Mouse (Mus musculus) lung, embryonic 16.5 days (tissue): Measurements from ENCODE around the gene Satb2. TPM values are rescaled to one million over a fixed set of nuclear protein-coding genes. Genes with fewer than 3 reads are reported as not detected.
A peak's percentile ranks its signal among the peaks of the same experiment; 100 is the strongest.

Experiments
- ATAC-seq: fragments of 200-750 bp; cut with Nextera tagmentation; 2 replicates; pipeline ENCODE4 v1.8.0; 2017; ENCODE audit warnings: low read depth, mild to moderate bottlenecking, moderate library complexity
- H3K27ac ChIP-seq: fragments of 300-500 bp; sonication (generic); 2 replicates; pipeline ENCODE4 v1.5.1; 2014; ENCODE audit warnings: mild to moderate bottlenecking, control low read depth, low read length
- H3K27me3 ChIP-seq: fragments of 300-500 bp; sonication (generic); 2 replicates; pipeline ENCODE4 v1.6.1; 2014; ENCODE audit warnings: low read depth, low read length, mixed read lengths; ENCODE audit not compliant: control insufficient read depth, insufficient read depth
- H3K36me3 ChIP-seq: fragments of 300-500 bp; sonication (generic); 2 replicates; pipeline ENCODE4 v1.6.1; 2014; ENCODE audit warnings: low read length; ENCODE audit not compliant: control insufficient read depth, insufficient read depth
- H3K4me1 ChIP-seq: fragments of 300-500 bp; sonication (generic); replicated peaks from 2 replicates; pipeline ENCODE4 v1.6.1; 2014; ENCODE audit warnings: low read length, mixed read lengths; ENCODE audit not compliant: control insufficient read depth, insufficient read depth
- H3K4me2 ChIP-seq: fragments of 300-500 bp; sonication (generic); 2 replicates; pipeline ENCODE4 v1.6.1; 2014; ENCODE audit warnings: low read depth, low read length, control low read depth
- H3K4me3 ChIP-seq: fragments of 300-500 bp; sonication (generic); 2 replicates; pipeline ENCODE4 v1.5.1; 2014; ENCODE audit warnings: mild to moderate bottlenecking, low read length, control low read depth
- H3K9ac ChIP-seq: fragments of 300-500 bp; sonication (generic); 2 replicates; pipeline ENCODE4 v1.6.1; 2014; ENCODE audit warnings: low read length, control low read depth
- H3K9me3 ChIP-seq: fragments of 300-500 bp; sonication (generic); 2 replicates; pipeline ENCODE4 v1.6.1; 2016; ENCODE audit warnings: low read length; ENCODE audit not compliant: control insufficient read depth
- WGBS: fragments of 180-500 bp; shearing (Covaris S2); extraction: QIAGEN DNeasy Blood & Tissue Kit; methylation state at CpG from one replicate; pipeline ENCODE4 v1.1.7; 2014; 5-methylcytosine and 5-hydroxymethylcytosine counted together
- polyA plus RNA-seq: library from polyadenylated mRNA; unstranded; fragments of >200 nt; fragmentation: Nextera tagmentation; extraction: Ambion mirVana; gene quantifications from 2 replicates; pipeline ENCODE4 v1.2.1, GENCODE M21; 2015

Gene Satb2
- polyA plus RNA-seq, 1 experiment from 2014 or later = 0.54 TPM

DNA sequence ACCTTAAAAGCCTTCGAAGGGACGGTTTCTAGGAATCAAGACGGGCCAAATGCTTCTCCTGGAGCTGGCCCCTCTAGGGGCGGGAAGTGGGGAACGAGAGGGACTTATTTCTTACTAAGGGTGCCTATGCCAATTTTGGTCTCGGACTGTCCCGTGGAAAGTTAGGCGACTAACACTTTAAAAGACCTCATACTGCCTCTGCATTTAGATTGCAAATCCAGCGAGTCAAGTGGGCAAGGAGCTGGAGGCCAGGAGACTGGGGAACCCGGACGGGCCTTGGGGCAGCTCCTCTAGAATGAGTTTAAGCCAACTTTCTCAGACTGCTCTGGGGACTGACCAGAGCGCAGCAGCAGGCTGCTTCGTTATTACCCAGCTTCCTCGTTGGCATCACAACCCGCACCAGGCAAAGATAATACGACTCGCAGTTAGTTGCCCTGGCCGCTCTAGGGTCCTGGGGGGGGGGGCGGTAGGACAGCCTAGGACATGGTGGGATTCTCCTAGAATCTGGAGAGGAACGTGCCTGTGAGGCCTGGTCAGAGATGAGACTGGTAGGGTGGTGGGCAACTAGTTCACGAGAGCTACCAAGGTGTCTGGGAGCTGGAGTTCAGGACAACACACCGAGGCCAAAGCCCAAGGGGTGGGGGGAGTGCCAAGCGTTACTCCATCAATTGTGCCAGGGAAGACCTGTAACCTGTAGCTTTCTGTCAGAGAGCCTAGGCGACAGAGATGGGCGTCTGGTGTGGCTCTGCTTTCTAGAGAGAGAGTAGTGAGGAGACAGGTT lies 2.2 kb downstream of the Satb2 start:
- ATAC-seq = no peak
- Histone ChIP-seq H3K27me3 (peaks cover 57% of the 10 kb centered on the region), H3K4me1 (peaks cover 15% of the 10 kb centered on the region), H3K27ac (no peak overlapping the region), H3K9me3 (no peaks in the 10 kb centered on the region), H3K9ac (no peak overlapping the region), H3K36me3 (no peaks in the 10 kb centered on the region), H3K4me3 (peak overlapping the region; percentile 39; the same call in 1 of the 2 replicates), H3K4me2 (no peak overlapping the region)
- WGBS = 5% methylated on average over 25 of the region's 25 CpGs

DNA sequence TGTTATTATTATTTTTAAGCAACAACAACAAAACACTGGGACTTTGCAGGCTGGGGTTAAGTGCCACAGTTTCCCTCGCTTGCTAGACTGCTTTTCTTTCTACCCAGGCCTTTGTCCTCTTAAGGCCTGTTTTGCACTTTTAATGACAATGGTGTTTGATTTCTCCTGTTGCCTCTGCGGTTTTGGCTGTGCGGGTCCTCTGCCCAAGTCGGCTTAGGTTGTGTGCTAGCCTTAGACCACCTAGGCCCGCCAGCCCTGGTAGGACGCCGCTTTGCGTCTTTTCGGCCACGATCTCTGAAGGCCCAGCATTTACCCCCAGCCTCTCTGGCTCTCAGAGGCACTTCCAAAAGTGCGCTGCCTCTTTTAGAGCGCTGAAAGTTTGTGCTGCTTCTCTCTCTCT lies 2.9 kb downstream of the Satb2 start:
- no peak overlapping the region for H3K4me2 ChIP-seq
- no peak overlapping the region for H3K27ac ChIP-seq
- no peak overlapping the region for H3K9ac ChIP-seq
- WGBS = 9% methylated on average over 12 of the region's 12 CpGs
- peaks cover 19% of the 10 kb centered on the region for H3K4me1 ChIP-seq
- ATAC-seq = no peak
- H3K36me3 ChIP-seq = no peaks in the 10 kb centered on the region
- peaks cover 56% of the 10 kb centered on the region for H3K27me3 ChIP-seq
- no peaks in the 10 kb centered on the region for H3K9me3 ChIP-seq
- no peak overlapping the region for H3K4me3 ChIP-seq

DNA sequence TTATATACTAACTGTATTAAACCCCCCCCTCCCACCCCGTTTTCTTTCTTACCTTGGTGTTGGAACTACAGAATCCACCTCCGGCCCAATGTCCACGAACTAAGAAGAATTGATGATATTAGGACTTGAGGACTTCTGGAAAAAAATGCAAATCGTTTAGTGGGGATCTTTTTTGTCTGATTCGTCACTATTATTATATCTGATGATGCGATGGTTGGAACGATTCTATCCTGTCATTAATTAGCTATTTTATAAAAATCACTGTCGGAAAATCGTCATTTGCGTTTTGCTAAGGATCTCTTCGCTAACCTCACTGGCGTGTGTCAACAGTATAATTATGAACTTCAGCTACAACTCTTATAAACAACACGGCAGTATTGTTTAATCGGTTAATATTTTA lies 4.3 kb downstream of the Satb2 start:
- ATAC-seq = no peak
- no peak overlapping the region for H3K9ac ChIP-seq
- H3K9me3 ChIP-seq = no peaks in the 10 kb centered on the region
- H3K27me3 ChIP-seq = peaks cover 55% of the 10 kb centered on the region
- H3K27ac ChIP-seq = no peak overlapping the region
- WGBS = 9% methylated on average over 14 of the region's 14 CpGs
- no peaks in the 10 kb centered on the region for H3K36me3 ChIP-seq
- H3K4me2 ChIP-seq = no peak overlapping the region
- H3K4me3 ChIP-seq = no peak overlapping the region
- peaks cover 29% of the 10 kb centered on the region for H3K4me1 ChIP-seq

DNA sequence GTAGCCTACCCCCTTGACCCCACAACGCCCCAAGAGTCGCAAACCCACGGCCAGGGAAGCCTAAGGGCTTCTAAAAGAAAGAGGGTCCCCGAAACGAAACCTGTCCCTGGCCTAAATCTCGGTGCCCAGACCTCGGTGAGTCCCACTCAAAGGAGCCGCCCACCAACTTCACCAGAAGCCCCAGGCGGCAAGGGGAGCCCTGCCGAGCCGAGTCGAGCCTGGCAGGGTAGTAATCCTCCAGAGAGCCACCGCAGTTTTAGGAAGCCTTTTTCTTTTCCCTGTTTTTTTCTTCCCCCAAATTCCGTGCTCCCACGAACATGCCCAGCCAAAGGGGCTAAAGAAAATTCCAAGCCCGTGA lies 4.9 kb downstream of the Satb2 start:
- peak overlapping the region; percentile 80 for H3K4me3 ChIP-seq
- peaks cover 58% of the 10 kb centered on the region for H3K27me3 ChIP-seq
- H3K27ac ChIP-seq = no peak overlapping the region
- H3K36me3 ChIP-seq = no peaks in the 10 kb centered on the region
- H3K9ac ChIP-seq = peak overlapping the region; percentile 81
- H3K4me1 ChIP-seq = peaks cover 29% of the 10 kb centered on the region
- H3K4me2 ChIP-seq = peak overlapping the region; percentile 99
- 0% methylated on average over 16 of the region's 16 CpGs for WGBS
- H3K9me3 ChIP-seq = no peaks in the 10 kb centered on the region
- 0 out of 2 replicates have a peak, but pooled peaks have one; percentile 1 for ATAC-seq

DNA sequence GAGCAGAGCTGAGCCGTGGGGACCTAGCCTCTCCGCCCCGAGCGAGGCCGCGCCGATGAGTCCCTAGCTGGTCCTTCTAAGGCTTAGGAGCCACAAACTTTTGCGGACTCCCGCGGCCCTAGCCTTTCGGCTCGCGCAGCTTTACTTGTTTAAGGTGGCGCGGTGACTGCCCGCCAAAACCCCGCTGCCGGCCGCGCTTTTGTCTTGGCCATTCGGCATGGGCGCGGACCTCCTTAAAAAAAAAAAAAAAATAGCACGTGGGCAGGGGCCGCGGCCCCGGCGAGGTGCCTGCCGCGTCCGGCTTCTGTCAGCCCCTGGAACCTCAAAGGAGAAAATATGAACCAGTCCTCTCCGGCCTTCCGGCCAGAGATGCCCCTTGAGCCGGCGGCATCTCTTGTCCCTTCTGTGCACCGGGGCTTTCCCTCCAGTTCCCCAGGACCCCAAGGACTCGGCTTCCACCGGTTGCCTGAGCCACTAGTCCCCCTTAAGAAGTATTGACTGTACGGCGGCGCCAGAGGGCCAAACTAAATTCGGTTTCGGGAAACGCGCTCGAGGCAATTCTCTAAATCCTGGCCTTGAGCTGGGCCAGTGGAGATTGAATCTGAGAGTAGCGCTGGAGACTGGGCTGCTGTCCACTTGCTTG lies 5.4 kb downstream of the Satb2 start:
- under 1% methylated on average over 36 of the region's 47 CpGs for WGBS

DNA sequence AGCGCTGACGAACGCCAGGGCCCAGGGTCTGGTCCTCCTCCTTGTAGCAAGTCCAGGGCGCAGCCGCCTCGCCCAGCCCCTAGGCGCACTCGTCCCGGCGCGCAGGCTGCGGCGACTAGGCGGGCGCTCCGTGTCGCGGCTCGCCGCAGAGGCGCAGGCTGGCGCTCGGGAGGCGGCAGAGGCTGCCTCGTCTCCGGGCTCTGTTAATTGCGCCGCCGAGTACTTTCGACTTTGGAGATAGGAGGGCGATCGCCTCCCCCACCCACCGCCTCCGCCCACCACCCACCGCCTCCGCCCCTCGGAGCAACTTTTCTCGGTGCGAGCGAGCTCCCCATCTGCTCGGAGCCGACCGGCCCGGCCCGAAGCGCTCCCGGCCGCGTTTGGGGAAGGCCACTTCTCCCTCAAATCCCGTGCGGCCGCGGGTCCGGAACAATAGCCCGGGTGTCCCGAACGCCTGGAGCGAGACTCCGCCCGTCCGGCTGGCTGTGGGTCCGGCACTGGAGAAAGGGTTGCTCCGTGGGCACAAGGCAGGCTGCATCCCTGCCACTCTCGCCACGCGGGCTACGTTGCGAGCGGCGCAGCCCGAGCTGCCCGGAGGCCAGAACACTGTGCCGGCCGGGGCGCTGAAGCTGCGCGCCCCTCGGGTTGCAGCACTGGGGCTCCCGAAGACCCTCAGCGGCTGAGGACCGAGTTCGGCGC lies 6.0 kb downstream of the Satb2 start:
- Histone ChIP-seq H3K4me3 (peak overlapping the region; percentile 80), H3K27me3 (peaks cover 55% of the 10 kb centered on the region), H3K4me1 (peaks cover 28% of the 10 kb centered on the region), H3K9me3 (no peaks in the 10 kb centered on the region), H3K4me2 (peak overlapping the region; percentile 99), H3K9ac (peak overlapping the region; percentile 81), H3K36me3 (no peaks in the 10 kb centered on the region), H3K27ac (peak overlapping the region; percentile 74)
- ATAC-seq = peak; percentile 66
- under 1% methylated on average over 66 of the region's 83 CpGs for WGBS

More for the DNA sequence above, 5.4 kb downstream of the Satb2 start:
- Histone ChIP-seq H3K27ac (peak overlapping the region; percentile 74), H3K4me1 (peaks cover 29% of the 10 kb centered on the region), H3K9ac (peak overlapping the region; percentile 81), H3K4me3 (peak overlapping the region; percentile 80), H3K36me3 (no peaks in the 10 kb centered on the region), H3K4me2 (peak overlapping the region; percentile 99), H3K27me3 (peaks cover 58% of the 10 kb centered on the region), H3K9me3 (no peaks in the 10 kb centered on the region)
- peak; percentile 76 for ATAC-seq

DNA sequence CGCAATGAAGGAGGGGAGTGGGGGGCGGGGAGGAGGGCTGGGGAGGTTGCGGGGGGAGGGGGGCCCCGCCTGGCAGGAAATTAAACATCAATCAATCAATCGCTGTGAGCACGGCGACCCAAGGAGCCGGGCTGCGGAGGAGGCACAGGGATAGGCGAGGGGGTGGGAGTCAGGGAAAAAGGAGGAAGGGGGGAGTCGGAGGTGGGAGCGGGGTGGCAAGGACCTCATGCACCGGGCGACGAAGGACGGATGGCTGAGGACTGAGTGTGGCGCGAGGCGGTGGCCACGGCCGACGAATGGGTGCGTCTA lies 6.6 kb downstream of the Satb2 start:
- whole genome bisulfite sequencing = under 1% methylated on average over 14 of the region's 23 CpGs
- H3K4me2 ChIP-seq = peak overlapping the region; percentile 99
- no peak overlapping the region for H3K27ac ChIP-seq
- no peak for ATAC-seq
- peak overlapping the region; percentile 80 for H3K4me3 ChIP-seq
- peak overlapping the region; percentile 81 for H3K9ac ChIP-seq
- peaks cover 24% of the 10 kb centered on the region for H3K4me1 ChIP-seq
- H3K36me3 ChIP-seq = no peaks in the 10 kb centered on the region
- no peaks in the 10 kb centered on the region for H3K9me3 ChIP-seq
- H3K27me3 ChIP-seq = peaks cover 50% of the 10 kb centered on the region

DNA sequence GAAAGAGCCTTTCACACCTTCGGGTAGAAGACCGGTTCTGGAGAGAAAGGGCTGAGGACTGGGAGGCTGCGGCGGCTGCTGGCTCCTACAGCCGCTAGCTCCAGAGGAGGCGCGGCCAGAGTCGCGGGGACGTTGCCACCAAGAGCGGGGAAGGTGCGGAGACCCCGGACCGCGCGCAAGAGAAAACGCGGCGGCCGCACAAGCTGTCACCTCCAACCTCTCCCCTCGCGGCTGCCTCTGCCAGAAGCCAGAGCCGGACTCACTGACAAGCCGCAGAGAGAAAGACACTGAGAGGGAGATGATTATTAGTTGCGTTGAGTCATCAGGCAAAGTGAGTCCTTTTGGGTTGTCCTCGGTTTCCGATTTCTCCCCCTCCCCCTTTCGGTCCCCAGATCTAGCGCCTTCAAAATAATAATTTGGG lies 7.0 kb downstream of the Satb2 start:
- H3K4me2 ChIP-seq = peak overlapping the region; percentile 99
- WGBS = under 1% methylated on average over 27 of the region's 29 CpGs
- peaks cover 22% of the 10 kb centered on the region for H3K4me1 ChIP-seq
- H3K9ac ChIP-seq = peak overlapping the region; percentile 81
- H3K4me3 ChIP-seq = peak overlapping the region; percentile 80
- no peaks in the 10 kb centered on the region for H3K36me3 ChIP-seq
- no peaks in the 10 kb centered on the region for H3K9me3 ChIP-seq
- ATAC-seq = no peak
- no peak overlapping the region for H3K27ac ChIP-seq
- peaks cover 45% of the 10 kb centered on the region for H3K27me3 ChIP-seq

DNA sequence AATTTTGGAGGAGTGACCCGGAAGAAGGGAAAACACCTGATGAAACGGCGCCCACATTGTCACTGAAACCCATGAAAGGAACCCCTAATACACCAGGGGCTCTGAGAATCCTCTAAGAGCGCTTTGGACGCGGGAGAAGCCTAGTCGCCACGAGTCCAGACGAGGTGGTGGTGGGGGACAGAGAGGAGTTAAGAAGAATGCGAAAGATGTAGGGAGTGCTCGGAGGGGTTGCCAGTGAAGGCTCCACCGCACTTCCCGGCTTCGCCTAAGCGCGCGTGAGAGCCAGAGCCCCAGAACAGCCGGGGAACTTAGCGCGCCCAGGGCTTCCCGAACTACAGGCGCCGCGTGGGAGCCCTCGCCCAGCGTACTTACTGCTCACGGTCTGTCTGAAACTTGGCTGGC lies 7.7 kb downstream of the Satb2 start:
- H3K36me3 ChIP-seq = no peaks in the 10 kb centered on the region
- peak overlapping the region; percentile 80 for H3K4me3 ChIP-seq
- peak overlapping the region; percentile 81; the same call in 1 of the 2 replicates for H3K9ac ChIP-seq
- peaks cover 38% of the 10 kb centered on the region for H3K27me3 ChIP-seq
- WGBS = 2% methylated on average over 27 of the region's 27 CpGs
- H3K4me2 ChIP-seq = peak overlapping the region; percentile 99
- no peaks in the 10 kb centered on the region for H3K9me3 ChIP-seq
- peaks cover 22% of the 10 kb centered on the region for H3K4me1 ChIP-seq
- ATAC-seq = no peak
- no peak overlapping the region for H3K27ac ChIP-seq
